Mouse (Mus musculus) kidney, postnatal 36 days (tissue): Measurements from ENCODE around the gene Armh2.

Source experiments
- DNase-seq, 2 experiments: peaks; one replicate each; pipeline ENCODE4 v3.0.0; 2021 to 2022; ENCODE audit warnings: mixed read lengths in 2 of 2

The Armh2 gene

GRCm38 (mm10) chr13:24741028-24741427, at the start of gene Armh2:
TSS of gene Armh2 (plus strand) at chr13:24741232.
- DNase-seq: no peak

DNA sequence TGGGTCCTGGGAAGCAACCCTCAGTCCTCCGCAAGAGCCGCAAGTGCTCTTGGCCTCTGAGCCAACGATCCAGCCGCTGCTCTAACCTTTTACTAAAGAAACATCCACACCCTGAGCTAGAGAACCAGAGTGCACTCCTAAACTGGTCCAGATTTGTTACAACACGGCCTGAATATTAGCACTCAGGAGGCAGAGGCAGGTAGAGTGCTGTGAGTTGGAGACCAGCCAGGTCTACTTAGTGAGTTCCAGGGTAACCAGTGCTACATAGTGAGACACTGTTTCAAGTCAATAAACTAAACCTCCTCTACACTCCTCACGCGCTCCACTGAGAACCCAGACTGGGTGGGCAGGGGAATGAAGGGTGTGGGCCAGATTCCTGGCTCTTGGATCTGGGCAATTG, 47.7 kb upstream of the Armh2 start:
- DNase-seq: no peak

- no peak for DNase-seq
Observed at GRCm38 (mm10) chr13:24698746-24699145, 42.3 kb upstream of the Armh2 start.

GRCm38 (mm10) chr13:24702128-24702527, 38.9 kb upstream of the Armh2 start:
- no peak for DNase-seq

- no peak for DNase-seq
Observed at GRCm38 (mm10) chr13:24709656-24710396, 31.2 kb upstream of the Armh2 start.

- DNase-seq: no peak
Observed at GRCm38 (mm10) chr13:24710968-24711367, 30.1 kb upstream of the Armh2 start.

- DNase-seq: peak; percentile 43 to 46
Observed at GRCm38 (mm10) chr13:24712581-24713130, 28.4 kb upstream of the Armh2 start.

DNA sequence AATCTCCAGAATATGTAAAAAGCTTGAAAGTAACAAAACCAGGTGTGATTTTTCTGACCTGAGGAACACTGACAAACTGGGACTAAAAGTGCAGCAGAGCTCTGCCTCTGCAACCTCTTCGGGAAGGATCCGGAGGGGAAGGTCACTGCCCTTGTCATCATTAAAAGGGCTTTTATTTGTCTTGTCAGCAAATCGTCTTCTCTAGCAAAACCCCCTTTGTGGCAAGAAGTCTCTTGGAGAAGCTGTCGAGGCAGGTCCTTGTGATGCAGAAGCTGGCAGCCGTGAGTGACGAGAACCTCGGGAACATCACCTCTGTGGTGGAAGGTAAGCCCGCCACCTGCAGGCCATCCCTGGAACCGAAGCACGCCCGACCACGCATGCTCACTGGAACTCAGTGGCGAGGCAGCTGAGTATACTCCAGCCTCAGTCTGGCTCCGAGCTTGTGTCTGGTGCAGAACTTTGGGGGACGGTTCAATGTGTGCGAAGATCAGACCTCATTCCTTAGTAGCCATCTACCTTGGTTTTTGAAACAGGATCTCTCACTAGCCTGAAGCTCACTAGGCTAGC, 27.5 kb upstream of the Armh2 start:
- DNase-seq: peak; percentile 89 to 95

- no peak for DNase-seq
Observed at GRCm38 (mm10) chr13:24714360-24714885, 26.6 kb upstream of the Armh2 start.

DNA sequence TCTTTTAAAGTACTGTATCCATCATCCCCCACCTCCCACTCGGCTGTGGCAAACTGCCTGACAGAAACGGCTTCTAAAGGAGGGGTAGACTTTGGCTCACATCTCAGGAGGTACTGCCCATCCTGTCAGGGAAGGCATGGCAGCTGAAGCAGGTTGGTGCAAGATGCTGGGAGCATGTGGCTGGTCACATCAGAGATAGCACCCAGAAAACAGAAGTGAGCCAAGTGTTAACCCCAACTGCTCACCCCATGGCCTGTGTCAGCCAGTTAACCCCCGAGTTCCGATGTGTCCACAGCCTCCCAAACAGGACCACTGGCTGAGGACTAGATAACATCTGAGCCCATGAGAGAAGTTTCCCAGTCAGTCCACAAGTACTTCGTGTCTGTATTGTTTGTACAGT, 25.4 kb upstream of the Armh2 start:
- DNase-seq: no peak

- no peak for DNase-seq
Observed at GRCm38 (mm10) chr13:24716441-24716840, 24.6 kb upstream of the Armh2 start.

GRCm38 (mm10) chr13:24717677-24718076, 23.4 kb upstream of the Armh2 start:
- DNase-seq: no peak

GRCm38 (mm10) chr13:24721502-24721901, 19.5 kb upstream of the Armh2 start:
- peak in 1 of 2 experiments; percentile 24 for DNase-seq

- peak; percentile 37 to 55 for DNase-seq
Observed at GRCm38 (mm10) chr13:24723699-24724394, 17.2 kb upstream of the Armh2 start.

- DNase-seq: no peak
Observed at GRCm38 (mm10) chr13:24724395-24724759, 16.7 kb upstream of the Armh2 start.

- DNase-seq: no peak
Observed at GRCm38 (mm10) chr13:24729128-24729527, 11.9 kb upstream of the Armh2 start.

DNA sequence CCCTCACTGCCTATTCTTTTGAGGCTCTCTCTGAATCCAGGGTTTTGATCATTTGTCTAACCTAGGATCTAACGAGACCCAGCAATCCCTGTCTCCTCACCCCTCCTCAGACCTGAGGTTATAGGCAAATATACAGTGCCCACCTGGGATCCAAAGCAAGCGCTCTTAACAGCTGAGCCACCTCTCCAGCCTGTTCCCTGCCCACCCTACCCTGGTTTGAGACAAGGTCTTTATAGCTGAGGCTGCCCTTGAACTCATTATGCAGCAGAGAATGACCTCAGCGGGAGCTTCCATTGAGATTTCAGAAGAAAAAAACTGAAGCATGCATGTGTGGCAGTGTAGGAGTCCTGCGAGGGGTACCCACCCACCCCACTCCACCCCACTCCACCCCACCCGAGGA, 6.5 kb upstream of the Armh2 start:
- no peak for DNase-seq

- DNase-seq: no peak
Observed at GRCm38 (mm10) chr13:24735608-24736131, 5.4 kb upstream of the Armh2 start.

GRCm38 (mm10) chr13:24747823-24748222, 6.8 kb downstream of the Armh2 start:
- DNase-seq: no peak

GRCm38 (mm10) chr13:24750807-24751206, 9.8 kb downstream of the Armh2 start:
- no peak for DNase-seq

DNA sequence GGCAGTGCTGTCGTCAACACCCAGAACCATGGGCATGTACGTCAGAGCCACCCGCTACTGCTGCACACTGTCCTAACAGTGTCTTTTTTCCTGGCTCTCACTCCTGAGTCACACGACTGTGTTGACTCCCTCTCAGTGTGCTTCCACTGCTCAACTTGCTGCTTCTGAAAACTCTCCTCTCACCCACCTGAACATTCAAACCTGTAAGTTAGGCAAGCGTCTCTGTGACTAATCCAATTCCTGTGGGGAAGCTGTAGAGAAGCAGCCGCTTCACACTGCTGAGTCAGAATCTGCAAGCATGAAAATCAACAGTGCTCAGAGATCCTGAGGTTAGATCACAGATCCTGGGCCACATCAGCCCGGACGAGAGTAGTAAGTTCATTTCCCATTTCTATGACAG, 10.4 kb downstream of the Armh2 start:
- no peak for DNase-seq

DNA sequence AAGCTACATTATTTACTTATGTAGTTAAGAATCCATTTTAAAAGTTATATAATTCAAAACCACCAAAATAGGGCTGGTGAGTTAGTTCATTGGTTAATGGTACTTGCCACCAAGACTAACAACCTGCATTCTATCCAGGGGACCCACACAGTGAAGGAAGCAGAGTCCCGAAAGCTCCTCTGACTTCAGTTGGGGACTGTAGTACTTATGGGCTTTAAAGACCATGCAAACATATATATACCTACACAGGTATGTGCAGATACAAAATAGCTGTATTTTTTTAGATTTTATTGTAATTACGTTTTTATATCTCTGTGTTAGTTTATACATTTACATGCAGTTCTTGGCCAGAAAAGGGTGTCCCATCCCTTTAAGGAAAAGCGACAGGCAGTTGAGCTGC, 15.7 kb downstream of the Armh2 start:
- DNase-seq: no peak
